Mouse (Mus musculus) spleen, adult 2 months (tissue): ENCODE measurements around the gene Dkk3.

Experiments used
- CTCF ChIP-seq: fragments of 200-500 bp; IDR thresholded peaks from 2 replicates; pipeline ENCODE4 v1.5.1; 2011; ENCODE audit warnings: mild to moderate bottlenecking, inconsistent platforms; ENCODE audit not compliant: insufficient read depth, insufficient read length, insufficient replicate concordance; ENCODE audit errors: extremely low read depth
- POLR2A ChIP-seq: fragments of 200-500 bp; IDR thresholded peaks from 2 replicates; pipeline ENCODE4 v1.6.1; 2011; ENCODE audit warnings: low read depth, low read length, inconsistent platforms

- TF ChIP-seq CTCF (no peak), POLR2A (no peak)
Observed at GRCm38 (mm10) chr7:112202843-112203242, 44.0 kb upstream of the Dkk3 start.
